Mouse (Mus musculus) lung, embryonic 16.5 days (tissue): ENCODE data around the gene Spata32. TPM values are rescaled to one million over a fixed set of nuclear protein-coding genes. Genes with fewer than 3 reads are reported as not detected.
"Not testable (repeated sequence)": the region's sequence is repeated elsewhere in the genome, so short reads cannot be mapped to it uniquely, and the experiment has no call there.

Experiments
- ATAC-seq: fragments of 200-750 bp; cut with Nextera tagmentation; 2 replicates; pipeline ENCODE4 v1.8.0; 2017; ENCODE audit warnings: low read depth, mild to moderate bottlenecking, moderate library complexity
- H3K27ac ChIP-seq: fragments of 300-500 bp; sonication (generic); 2 replicates; pipeline ENCODE4 v1.5.1; 2014; ENCODE audit warnings: mild to moderate bottlenecking, control low read depth, low read length
- H3K27me3 ChIP-seq: fragments of 300-500 bp; sonication (generic); 2 replicates; pipeline ENCODE4 v1.6.1; 2014; ENCODE audit warnings: low read depth, low read length, mixed read lengths; ENCODE audit not compliant: control insufficient read depth, insufficient read depth
- H3K36me3 ChIP-seq: fragments of 300-500 bp; sonication (generic); 2 replicates; pipeline ENCODE4 v1.6.1; 2014; ENCODE audit warnings: low read length; ENCODE audit not compliant: control insufficient read depth, insufficient read depth
- H3K4me1 ChIP-seq: fragments of 300-500 bp; sonication (generic); replicated peaks from 2 replicates; pipeline ENCODE4 v1.6.1; 2014; ENCODE audit warnings: low read length, mixed read lengths; ENCODE audit not compliant: control insufficient read depth, insufficient read depth
- H3K4me2 ChIP-seq: fragments of 300-500 bp; sonication (generic); 2 replicates; pipeline ENCODE4 v1.6.1; 2014; ENCODE audit warnings: low read depth, low read length, control low read depth
- H3K4me3 ChIP-seq: fragments of 300-500 bp; sonication (generic); 2 replicates; pipeline ENCODE4 v1.5.1; 2014; ENCODE audit warnings: mild to moderate bottlenecking, low read length, control low read depth
- H3K9ac ChIP-seq: fragments of 300-500 bp; sonication (generic); 2 replicates; pipeline ENCODE4 v1.6.1; 2014; ENCODE audit warnings: low read length, control low read depth
- H3K9me3 ChIP-seq: fragments of 300-500 bp; sonication (generic); 2 replicates; pipeline ENCODE4 v1.6.1; 2016; ENCODE audit warnings: low read length; ENCODE audit not compliant: control insufficient read depth
- WGBS: fragments of 180-500 bp; shearing (Covaris S2); extraction: QIAGEN DNeasy Blood & Tissue Kit; methylation state at CpG from one replicate; pipeline ENCODE4 v1.1.7; 2014; 5-methylcytosine and 5-hydroxymethylcytosine counted together
- polyA plus RNA-seq: library from polyadenylated mRNA; unstranded; fragments of >200 nt; fragmentation: Nextera tagmentation; extraction: Ambion mirVana; gene quantifications from 2 replicates; pipeline ENCODE4 v1.2.1, GENCODE M21; 2015

Spata32 gene
- polyA plus RNA-seq, 1 experiment from 2014 or later = not detected

DNA sequence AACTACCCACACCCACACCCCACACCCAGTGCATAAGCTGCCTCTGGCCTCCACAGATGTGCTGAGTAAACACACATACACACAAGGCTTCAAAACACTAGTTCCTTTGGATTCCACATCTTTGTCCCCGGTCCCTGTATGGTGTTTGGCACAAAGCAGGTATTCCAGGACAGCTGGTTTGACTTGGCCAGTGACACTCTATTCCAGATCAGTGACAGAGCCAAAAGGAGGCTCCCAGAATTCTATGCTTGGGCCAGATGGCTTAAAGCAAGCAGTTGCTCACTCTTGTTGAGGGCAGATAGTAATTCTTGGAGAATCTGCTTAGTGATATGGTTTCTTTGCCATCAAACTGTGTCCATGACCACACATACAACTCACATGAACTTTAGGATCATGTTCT lies 16.2 kb upstream of the Spata32 start:
- no peak for ATAC-seq
- H3K36me3 ChIP-seq = peaks cover 15% of the 10 kb centered on the region
- no peak overlapping the region for H3K4me3 ChIP-seq
- H3K9ac ChIP-seq = no peak overlapping the region
- H3K9me3 ChIP-seq = peaks cover 2% of the 10 kb centered on the region; the same call in 1 of the 2 replicates
- no peaks in the 10 kb centered on the region for H3K27me3 ChIP-seq
- no peak overlapping the region for H3K27ac ChIP-seq
- WGBS = 32% methylated on average over 1 of the region's 1 CpGs
- no peaks in the 10 kb centered on the region; the same call in 1 of the 2 replicates for H3K4me1 ChIP-seq
- no peak overlapping the region for H3K4me2 ChIP-seq

DNA sequence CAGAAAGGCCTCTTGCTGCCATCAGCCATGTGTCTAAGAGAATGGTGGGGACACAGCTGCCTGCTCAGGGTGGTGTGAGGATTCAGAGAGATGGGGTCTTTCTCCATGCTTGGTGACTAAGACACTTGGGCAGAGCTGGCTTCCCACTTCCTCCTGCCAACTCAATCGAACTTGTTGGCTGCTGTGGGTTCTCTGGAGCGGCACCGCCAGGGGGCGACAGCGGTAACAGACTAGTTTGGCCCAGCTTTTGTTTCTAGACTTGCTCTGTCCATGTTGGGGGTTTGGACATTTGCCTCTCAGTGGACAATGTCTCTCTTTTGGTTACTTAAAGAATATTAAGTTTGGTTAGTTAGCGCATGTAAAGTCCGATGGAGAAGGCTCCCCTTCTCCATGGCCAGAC lies 14.7 kb upstream of the Spata32 start:
- WGBS = 24% methylated on average over 7 of the region's 7 CpGs
- Histone ChIP-seq H3K9ac (no peak overlapping the region), H3K27ac (no peak overlapping the region), H3K4me2 (no peak overlapping the region), H3K36me3 (peaks cover 13% of the 10 kb centered on the region), H3K4me3 (no peak overlapping the region), H3K9me3 (peaks cover 2% of the 10 kb centered on the region; the same call in 1 of the 2 replicates), H3K4me1 (no peaks in the 10 kb centered on the region; the same call in 1 of the 2 replicates), H3K27me3 (no peaks in the 10 kb centered on the region)
- peak; percentile 51 for ATAC-seq

DNA sequence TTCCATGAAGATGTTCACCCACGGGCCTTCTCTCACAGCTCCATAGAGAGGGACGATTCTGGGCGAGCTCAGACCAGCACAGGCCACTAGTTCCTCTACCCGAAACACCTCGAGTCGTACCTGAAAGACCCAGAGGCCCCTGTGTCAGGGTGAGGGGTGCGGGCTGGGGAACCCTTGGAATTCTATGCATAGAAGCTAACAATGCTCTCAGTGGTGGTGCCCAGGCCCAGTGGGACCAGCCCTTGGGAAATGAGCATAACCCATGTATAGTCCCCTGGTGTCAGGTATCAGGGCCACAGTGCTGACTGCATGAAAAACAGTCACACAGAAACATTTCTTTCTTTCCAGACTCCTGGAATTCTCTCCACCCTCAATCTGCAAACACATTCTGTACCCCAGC lies 13.1 kb upstream of the Spata32 start:
- Histone ChIP-seq H3K36me3 (peaks cover 11% of the 10 kb centered on the region; the same call in 1 of the 2 replicates), H3K9me3 (no peaks in the 10 kb centered on the region), H3K27ac (no peak overlapping the region), H3K4me1 (no peaks in the 10 kb centered on the region; the same call in 1 of the 2 replicates), H3K27me3 (no peaks in the 10 kb centered on the region), H3K4me3 (no peak overlapping the region), H3K4me2 (no peak overlapping the region), H3K9ac (no peak overlapping the region)
- ATAC-seq = no peak
- WGBS = 93% methylated on average over 7 of the region's 7 CpGs

DNA sequence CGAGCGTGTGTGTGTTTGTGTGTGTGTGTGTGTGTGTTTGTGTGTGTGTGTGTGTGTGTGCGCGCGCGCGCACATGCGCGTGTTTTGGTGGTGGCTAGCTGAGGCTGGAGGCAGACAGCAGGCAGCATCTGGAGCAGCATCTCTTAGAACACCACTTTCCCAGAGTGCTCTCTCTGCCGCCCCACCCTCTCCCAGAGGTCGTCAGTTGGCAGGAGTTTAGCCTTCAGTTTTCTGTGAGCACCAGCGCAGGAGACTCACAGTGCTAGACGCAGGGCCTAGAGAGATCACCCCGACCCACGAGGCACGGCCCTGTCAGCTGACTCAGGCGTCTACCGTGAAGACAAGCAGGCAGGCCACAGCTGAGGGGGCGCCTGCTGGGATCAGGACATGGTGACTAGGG lies 12.4 kb upstream of the Spata32 start:
- Histone ChIP-seq H3K9ac (no peak overlapping the region), H3K9me3 (no peaks in the 10 kb centered on the region), H3K36me3 (peaks cover 11% of the 10 kb centered on the region; the same call in 1 of the 2 replicates), H3K27ac (no peak overlapping the region), H3K4me2 (no peak overlapping the region), H3K4me3 (no peak overlapping the region), H3K4me1 (no peaks in the 10 kb centered on the region; the same call in 1 of the 2 replicates), H3K27me3 (no peaks in the 10 kb centered on the region)
- WGBS = 85% methylated on average over 19 of the region's 19 CpGs
- no peak for ATAC-seq

- ATAC-seq = no peak
- 92% methylated on average over 2 of the region's 2 CpGs for WGBS
- Histone ChIP-seq H3K4me3 (no peak overlapping the region), H3K27me3 (no peaks in the 10 kb centered on the region), H3K9me3 (no peaks in the 10 kb centered on the region), H3K9ac (no peak overlapping the region), H3K36me3 (peaks cover 11% of the 10 kb centered on the region; the same call in 1 of the 2 replicates), H3K27ac (no peak overlapping the region), H3K4me2 (no peak overlapping the region), H3K4me1 (no peaks in the 10 kb centered on the region)
These were observed 11.4 kb upstream of the Spata32 start for GRCm38 (mm10) chr11:103229608-103230007.

GRCm38 (mm10) chr11:103223951-103224456 lies 5.8 kb upstream of the Spata32 start:
- Histone ChIP-seq H3K9me3 (no peaks in the 10 kb centered on the region), H3K9ac (no peak overlapping the region), H3K4me3 (no peak overlapping the region), H3K27ac (no peak overlapping the region), H3K4me2 (no peak overlapping the region), H3K4me1 (0 out of 2 replicates have a peak, but pooled peaks cover 2% of the 10 kb centered on the region), H3K27me3 (no peaks in the 10 kb centered on the region), H3K36me3 (peaks cover 14% of the 10 kb centered on the region)
- WGBS = 67% methylated on average over 18 of the region's 18 CpGs
- ATAC-seq = no peak

DNA sequence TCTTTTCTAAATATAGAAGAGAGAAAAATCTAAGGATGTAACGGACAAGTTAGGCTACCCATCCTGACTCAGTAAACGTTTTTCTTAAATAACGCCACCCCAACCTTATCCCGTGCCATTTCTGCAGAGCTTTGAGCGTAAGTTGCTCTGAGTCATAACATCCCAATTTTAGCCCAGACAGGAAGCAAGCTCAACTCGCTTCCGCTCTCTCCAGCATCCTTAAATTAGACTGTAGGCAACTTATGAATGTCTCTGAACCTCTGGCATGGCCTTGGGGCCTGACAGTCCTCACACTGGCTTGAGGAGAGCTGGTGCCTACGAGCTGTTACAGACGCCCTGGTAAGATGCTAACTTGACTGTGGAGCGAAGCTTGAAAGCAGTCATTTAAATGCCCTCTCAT lies 5.2 kb upstream of the Spata32 start:
- Histone ChIP-seq H3K36me3 (peaks cover 14% of the 10 kb centered on the region), H3K9me3 (no peaks in the 10 kb centered on the region), H3K4me1 (peaks cover 3% of the 10 kb centered on the region; the same call in 1 of the 2 replicates), H3K27ac (no peak overlapping the region), H3K27me3 (no peaks in the 10 kb centered on the region), H3K4me2 (no peak overlapping the region), H3K4me3 (no peak overlapping the region), H3K9ac (no peak overlapping the region)
- no peak for ATAC-seq
- 80% methylated on average over 10 of the region's 10 CpGs for WGBS

GRCm38 (mm10) chr11:103222718-103223117 lies 4.5 kb upstream of the Spata32 start:
- H3K36me3 ChIP-seq = peaks cover 14% of the 10 kb centered on the region

DNA sequence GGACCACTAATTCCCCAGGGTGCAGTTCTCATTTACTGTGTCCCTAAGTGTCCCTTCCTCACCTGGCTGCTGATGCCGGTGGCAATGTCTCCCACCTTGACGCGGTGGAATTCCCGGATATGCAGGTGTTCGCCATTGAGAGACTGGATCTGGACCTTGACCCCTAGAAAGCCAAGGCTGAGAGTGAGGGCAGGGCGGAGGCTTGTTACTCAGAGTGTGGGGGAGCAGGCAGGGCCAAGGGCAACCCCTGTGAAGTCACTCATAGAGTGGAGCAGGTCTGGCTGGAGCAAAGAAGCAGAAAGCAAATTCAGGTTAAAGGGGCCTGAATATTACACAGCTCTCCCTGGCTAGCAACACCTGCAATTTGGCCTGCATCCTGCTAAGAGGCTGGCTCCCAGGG lies 3.2 kb upstream of the Spata32 start:
- no peak overlapping the region for H3K27ac ChIP-seq
- H3K9ac ChIP-seq = no peak overlapping the region
- H3K27me3 ChIP-seq = no peaks in the 10 kb centered on the region
- peaks cover 7% of the 10 kb centered on the region for H3K36me3 ChIP-seq
- H3K4me3 ChIP-seq = no peak overlapping the region
- peaks cover 6% of the 10 kb centered on the region; the same call in 1 of the 2 replicates for H3K4me1 ChIP-seq
- no peak overlapping the region for H3K4me2 ChIP-seq
- ATAC-seq = no peak
- 84% methylated on average over 6 of the region's 6 CpGs for WGBS
- H3K9me3 ChIP-seq = no peaks in the 10 kb centered on the region

More at GRCm38 (mm10) chr11:103222718-103223117, 4.5 kb upstream of the Spata32 start:
- not testable (repeated sequence) for H3K4me2 ChIP-seq, H3K4me3 ChIP-seq, ATAC-seq, H3K27ac ChIP-seq, H3K9ac ChIP-seq, H3K9me3 ChIP-seq, H3K27me3 ChIP-seq, H3K4me1 ChIP-seq
- WGBS = 83% methylated on average over 4 of the region's 4 CpGs
